Mouse (Mus musculus): Measurements from ENCODE around the gene Tagln.

Tagln gene

GRCm38 (mm10) chr9:45905196-45905595, 30.7 kb downstream of the Tagln start:
- DNase-seq: no peak

- DNase-seq: no peak
Measured at GRCm38 (mm10) chr9:45893681-45894080, 42.2 kb downstream of the Tagln start.
